Mouse (Mus musculus) spleen, postnatal 36 days (tissue): ENCODE results near the gene Atp8b5.
A peak's percentile ranks its signal among the peaks of the same experiment; 100 is the strongest.

Source experiments
- DNase-seq, 2 experiments: peaks; one replicate each; pipeline ENCODE4 v3.0.0; 2022; ENCODE audit warnings: low spot score in 2 of 2, mixed read lengths in 1 of 2

Gene Atp8b5

DNA sequence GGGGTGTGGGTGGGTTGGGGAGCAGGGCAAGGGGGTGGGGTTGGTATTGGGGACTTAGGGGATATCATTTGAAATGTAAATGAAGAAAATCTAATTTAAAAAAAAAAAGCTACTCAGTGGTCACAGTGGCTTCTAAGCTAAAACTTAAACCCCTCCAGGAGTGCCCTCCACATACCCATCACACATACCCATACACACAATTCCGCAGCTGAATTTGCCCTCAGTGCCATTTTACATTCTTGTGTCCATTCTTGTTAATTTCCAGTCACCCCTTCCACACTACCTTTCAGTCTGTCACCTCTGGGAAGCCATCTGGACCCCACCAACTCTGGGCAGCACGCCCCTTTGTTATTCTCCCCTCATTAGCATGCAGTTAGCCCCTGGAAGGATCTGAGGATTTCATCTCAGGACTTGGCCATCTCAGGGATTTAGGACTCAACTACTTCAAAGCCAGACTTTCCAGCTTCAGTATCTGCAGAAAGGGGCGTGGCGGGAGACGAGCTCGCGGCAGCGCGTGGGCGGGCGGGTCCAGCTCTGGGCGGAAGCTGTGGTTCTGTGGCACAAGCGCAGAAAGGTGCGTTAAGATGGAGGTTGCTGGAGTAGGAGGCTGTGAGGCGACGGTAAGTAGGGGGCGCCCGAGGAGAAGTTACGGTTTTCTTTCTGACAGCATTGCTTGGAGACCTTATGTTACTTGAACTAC lies at the start of gene Atp8b5:
TSS of gene Atp8b5 (plus strand) at position 537 of the 700 bp plus-strand sequence.
- DNase-seq, result peak; percentile 50 to 57

DNA sequence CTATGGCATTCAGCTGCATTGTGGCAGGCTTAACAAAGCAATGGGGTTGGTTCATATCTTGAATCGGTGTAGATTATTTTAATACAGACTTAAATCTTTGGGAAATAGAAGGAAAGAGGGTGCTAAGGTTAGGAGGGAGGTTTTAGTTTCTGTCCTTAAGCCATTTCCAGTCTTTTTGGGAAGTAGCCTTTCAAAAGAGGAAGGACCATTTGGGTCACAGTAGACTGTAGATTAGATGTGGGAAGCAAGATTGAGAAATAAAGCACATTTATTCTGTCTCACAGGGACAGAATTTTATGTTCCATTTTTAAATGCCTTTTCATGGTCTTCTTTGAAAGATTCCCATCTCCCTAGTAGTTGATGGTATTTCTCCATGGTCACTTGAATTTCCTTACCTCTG lies 49.0 kb upstream of the Atp8b5 start:
- DNase-seq, result no peak

DNA sequence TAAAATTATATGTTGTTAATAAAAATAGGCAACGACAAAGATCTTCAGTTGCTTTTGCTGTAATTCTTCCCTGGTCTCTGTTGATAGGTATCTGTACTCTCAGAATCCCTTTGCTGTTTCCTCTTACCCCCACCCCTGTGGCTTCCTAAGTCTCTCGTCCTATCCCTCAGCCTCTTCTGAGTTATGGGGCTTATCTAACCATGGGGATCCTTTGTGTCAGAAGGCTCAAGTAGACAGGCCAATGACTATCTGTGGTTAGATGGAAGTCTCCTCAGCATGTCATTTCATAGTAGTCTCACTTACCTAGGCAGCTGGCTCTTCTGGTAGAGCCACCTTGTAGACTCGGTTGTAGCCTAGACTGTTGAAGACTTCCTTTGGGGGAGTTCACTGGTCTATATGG lies 35.1 kb upstream of the Atp8b5 start:
- DNase-seq, result no peak

DNA sequence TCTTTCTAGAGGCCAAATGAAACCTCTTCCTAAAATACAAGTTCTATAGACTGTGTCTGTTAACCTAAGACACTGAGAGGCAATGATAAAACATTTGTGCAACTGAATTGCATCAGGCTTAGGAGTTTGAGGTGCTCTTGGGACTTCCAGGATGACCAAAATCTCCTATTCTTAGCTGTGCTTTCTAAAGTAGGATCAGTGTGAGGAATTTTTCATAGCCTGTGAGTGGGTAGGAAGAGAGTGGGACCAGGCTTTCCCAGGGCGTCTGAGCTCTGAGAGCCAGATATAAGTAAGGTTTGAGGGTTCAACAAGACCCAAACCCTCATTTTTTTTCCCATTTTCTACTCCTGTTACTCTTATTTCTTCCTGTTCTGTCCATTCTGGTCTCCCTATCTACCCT lies 34.0 kb upstream of the Atp8b5 start:
- no peak for DNase-seq

DNA sequence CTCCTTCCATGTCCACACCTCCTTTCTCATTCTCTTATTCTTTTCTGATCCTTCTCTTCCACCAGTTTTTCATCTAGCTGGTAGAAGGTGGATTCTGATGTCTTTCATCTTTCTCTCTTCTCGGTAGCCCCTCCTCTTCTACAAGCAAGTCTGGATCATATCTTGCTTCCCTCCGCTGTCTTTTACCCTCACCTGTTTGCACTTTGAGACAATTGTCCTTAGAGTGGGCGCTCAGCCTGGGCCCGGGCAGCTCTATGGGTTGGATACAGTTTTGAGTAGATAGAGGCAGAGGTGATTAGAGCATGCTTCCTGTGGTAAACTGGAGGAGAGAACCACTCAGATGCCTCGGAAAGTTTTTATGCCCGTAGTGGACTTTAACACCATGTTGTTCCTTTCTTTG lies 33.5 kb upstream of the Atp8b5 start:
- no peak for DNase-seq

DNA sequence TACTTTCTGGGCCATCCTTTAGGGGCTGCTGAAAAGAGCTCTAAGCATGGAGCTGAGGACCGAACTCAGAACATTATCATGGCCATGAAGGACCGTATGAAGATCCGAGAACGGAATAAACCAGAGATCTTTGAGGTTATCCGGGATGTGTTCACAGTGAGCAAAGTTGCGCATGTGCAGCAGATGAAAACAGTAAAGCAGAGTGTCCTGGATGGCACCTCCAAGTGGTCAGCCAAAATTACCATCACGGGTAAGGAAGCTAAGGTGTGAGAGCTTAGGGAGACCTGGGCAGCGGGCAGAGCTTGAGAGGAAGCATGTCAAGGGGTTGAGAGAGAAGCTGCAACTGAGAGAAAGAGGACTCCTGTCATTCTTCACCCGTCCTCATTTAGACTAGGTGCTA lies 30.1 kb upstream of the Atp8b5 start:
- DNase-seq, result no peak

DNA sequence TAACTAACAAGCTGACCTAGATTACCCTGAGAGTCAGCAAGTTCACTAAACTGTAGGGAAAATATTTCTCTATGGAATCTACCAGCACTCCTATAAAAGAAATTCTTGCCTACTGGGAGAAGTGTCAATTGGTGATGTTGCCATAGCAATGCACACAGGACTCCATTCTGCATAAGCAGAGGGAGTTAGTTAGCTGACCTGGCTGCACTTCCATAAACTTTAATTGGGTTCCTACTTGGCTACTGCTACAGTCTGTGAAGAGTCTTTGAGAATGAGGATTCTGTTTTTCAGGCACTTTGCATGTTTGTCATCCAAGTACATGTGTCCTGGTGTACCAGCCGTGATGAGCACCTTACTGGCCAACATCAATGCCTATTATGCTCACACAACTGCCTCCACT lies 26.2 kb upstream of the Atp8b5 start:
- DNase-seq, result no peak

DNA sequence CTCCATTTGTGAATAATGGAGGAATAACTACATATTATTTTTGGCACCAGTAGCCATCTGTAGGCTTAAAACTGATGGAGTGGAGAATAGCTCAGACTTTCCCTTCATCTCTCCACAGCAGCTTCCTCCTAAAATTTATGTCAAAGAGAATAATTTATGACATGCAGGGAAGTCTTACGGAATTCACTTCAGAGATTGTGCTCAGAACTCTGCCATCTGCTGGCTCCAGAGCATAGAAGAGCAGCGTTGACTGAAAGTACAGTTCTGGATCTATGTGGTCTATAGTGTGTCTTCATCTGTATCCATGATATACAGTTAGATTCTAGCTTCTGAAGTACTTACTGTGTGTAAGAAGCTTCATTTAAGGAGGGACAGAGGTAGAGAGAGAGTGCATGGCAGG lies 22.9 kb upstream of the Atp8b5 start:
- no peak for DNase-seq

DNA sequence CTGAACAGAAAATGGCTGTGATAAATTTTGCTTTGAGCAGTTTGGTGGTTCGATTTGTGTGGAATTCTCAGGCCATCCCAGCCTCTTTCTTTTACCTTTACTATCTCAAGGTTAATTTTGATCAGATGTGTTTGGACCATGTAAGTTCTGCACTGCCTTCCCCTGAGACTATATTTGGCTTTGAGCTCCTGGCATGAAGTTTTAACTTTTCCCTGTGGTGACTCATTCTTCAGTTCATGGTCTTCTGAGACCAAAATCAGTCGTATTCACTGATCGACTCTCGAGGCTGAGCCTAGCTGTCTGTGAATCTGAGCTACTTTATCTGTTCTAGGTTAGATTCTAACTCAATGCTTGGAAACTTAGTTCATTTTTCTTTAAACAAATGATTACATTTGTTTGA lies 21.2 kb upstream of the Atp8b5 start:
- no peak for DNase-seq

DNA sequence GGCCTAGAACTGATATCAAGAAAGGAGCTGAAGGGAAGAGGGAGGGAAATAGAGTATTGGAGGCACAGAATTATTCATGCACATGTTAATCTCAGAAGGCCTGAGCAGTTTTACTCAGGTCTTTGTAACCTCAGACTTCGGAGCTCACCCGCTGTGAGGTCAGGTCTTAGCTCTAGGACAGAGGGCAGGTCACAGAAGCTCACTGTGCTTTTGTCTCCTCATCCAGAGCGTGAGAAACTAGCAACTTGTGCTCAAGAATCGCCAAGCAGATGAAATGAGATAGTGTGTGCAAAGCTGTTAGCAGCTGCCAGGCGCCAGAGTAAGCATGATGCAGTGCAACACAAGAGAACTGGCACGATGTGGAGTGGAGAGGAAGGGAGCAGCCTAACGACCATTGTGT lies 18.9 kb upstream of the Atp8b5 start:
- DNase-seq, result no peak

DNA sequence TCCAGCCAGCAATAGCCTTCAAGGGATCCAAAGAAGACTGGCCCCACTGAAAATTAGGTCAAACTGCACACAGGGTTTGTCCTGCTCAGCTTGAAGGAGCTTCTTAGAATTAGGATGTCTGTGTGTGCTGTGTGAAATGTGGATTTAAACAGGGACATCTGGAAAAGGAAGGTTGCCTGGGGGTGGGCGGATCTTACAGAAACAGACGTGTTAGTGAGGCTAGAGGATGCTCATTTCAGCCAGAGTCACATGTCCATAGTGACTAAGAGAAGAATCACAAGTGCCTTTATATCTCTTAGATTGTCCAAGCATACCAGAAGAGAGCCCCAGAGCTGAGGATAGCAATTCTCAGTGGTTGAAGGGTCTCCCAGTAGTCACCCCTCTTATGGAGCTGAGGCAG lies 18.1 kb upstream of the Atp8b5 start:
- DNase-seq, result no peak

DNA sequence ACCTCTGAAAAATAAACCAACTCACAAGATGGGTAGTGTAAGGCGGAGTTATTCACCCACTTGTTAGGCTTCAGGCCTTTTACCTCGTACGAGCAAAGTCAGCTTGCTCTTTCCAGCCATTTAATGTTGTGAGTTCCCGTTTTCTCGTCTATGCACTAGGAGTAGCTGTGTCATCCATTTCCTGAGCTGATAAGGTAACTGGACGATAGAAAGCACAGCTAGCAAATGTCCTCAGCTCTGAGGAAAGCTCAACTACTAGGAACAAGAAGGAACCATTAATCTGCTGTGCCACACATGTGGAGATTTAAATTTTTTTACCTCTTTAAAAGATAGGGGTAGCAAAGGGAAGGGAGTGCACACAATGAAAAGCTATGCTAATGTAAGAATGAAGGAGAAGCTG lies 15.7 kb upstream of the Atp8b5 start:
- no peak for DNase-seq

DNA sequence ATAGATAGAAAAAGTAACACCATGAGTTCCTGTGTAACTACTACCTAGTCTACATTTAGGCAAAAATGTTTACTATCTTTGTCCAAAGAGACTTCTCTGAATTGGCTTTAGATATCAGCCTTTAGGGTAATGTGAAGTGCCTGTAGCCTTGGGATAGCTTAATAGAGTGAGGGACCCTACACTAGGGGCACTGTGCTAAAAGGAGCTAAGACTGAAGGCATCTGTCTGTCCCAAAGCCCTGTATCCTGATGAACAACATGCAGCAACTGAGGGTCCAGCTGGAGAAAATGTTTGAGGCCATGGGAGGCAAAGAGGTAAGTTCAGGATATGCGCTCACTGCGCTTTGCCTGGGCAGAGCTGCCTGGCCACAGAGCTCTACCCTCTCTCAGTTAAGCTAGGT lies 9.9 kb upstream of the Atp8b5 start:
- no peak for DNase-seq

DNA sequence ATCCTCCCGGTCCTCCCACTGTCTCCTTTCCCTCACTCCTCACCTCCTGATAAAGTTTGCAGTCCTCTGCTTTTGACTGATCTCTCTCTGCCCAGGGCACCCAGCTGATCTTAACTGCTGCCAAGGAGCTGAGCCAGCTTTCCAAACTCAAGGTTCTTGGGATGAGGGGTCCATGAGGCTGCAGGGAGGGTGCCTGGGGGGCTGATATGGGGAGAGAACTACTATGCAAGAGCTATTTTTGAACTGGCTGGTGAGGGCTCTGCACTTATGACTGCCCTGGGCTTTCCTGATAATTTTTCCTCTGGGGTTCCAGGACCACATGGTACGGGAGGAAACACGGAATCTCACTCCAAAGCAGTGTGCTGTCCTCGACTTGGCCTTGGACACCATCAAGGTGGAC lies 8.4 kb upstream of the Atp8b5 start:
- DNase-seq, result no peak

DNA sequence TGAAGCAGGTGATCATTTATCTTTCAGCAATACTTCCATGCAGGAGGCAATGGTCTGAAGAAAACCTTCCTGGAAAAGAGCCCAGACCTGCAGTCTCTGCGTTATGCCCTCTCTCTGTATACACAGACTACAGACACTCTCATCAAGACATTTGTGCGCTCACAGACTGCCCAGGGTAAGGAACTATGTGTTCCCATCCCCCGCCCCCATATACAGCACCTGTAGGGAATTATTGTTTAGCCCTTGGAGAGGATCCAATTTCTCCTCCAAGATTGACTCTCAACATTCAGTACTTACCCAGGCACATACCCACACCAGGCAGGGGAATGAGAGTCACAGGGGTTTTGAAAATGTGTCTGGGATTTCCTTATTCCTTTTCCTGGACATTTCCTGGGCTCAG lies 7.5 kb upstream of the Atp8b5 start:
- DNase-seq, result no peak

DNA sequence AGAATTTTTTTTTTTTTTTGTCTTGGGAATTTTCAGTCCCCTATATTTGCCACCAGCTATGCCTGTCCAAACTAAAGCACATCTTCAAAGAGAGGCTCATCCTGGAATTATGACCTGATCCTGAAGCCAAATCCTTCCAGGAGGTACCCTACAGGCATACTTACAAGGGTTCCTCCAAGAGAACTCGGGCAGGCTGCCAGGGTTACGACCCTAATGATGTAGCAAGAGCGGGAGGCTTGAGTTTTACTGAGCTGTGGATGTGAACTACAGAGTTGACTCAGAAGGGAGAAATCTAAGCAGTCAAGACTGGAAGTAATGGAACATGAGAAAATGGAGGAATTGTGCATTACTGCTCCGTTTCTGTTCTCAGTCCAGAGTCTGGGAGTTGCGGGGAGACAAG lies 6.9 kb upstream of the Atp8b5 start:
- DNase-seq, result no peak

DNA sequence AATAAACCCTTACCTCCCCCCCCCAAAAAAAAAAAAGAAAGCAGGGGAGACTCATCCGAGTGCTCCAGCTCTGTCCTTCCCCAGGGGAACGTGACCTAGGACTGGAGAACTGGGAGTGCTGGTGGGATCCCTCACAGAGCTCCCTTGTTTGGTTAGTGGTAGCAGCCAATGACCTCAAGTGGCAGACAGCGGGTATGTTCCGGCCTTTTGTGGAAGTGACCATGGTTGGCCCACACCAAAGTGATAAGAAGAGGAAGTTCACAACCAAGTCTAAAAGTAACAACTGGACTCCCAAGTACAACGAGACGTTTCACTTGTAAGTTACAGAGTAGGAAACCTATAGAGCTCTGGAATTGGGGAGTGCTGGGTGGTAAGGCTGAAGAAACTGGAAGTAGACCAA lies 4.1 kb upstream of the Atp8b5 start:
- DNase-seq, result peak in 1 of 2 experiments; percentile 3

DNA sequence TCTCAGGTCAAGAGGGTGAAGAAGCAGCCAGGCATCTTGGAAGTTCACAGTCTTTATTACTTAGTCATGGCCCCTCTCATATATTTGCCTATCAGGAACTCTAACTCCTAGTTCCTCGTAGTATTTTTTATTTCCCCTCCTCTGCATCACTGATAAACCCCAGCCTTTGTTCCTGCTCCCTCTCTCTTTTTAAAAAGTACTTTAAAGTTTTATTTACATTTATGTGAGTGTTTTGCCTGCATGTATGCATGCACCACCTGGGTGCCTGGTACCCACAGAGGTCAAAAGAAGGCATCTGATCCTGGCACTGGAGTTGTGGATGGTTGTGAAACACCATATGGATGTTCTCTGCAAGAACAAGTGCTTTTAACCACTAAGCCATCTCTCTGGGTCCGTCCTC lies 813 bp upstream of the Atp8b5 start:
- DNase-seq, result no peak

DNA sequence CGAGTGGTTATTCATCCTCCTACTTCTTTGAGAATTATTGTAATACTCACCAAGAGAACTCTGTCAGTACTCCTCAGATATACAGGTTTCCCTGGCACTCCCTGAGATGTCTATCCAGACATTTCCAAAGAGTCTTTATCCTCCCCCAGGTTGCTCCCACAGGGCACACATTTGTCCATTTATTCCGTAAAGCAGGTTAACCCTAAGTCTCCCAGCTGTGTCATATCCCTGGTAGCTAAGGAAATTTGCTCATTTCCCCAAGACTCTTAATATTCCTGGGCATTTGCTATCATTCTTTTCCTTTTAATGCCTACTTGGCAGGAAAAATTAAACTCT lies 332 bp downstream of the Atp8b5 start:
- DNase-seq, result no peak

DNA sequence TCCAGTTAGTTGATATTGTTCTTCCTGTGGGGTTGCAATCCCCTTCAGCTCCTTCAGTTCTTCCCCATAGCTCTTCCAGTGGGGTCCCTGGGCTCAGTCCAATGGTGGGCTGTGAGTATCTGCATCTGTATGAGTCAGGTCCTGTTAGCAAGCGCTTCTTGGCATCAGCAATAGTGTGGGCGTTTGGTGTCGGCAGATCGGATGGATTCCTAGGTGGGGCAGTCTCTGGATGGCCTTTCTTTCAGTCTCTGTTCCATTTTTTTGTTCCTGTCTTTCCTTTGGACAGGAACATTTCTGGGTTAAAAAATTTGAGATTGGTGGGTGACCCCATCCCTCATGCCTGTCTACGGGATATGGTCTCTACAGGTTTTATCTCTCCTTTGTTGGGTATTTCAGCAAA lies 18.5 kb downstream of the Atp8b5 start:
- DNase-seq, result no peak

DNA sequence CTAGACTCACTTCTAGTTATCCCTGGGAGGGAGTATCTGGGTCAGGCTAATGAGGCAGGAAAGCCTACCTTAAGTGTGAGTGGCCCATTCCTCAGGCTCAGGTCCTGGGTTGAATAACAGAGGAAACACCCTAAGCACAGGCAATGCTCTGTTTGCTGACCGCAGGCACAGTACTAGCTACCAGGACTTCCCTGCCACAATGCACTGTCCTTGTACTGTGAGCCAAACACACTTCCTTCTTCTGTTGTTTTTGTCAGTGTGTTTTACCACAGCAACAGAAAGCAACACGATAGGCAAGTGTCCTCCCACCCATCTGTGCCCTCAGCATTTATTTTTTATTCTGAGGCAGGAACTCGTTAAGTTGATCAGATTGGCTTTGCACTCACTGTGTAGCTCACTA lies 20.3 kb downstream of the Atp8b5 start:
- DNase-seq, result no peak

DNA sequence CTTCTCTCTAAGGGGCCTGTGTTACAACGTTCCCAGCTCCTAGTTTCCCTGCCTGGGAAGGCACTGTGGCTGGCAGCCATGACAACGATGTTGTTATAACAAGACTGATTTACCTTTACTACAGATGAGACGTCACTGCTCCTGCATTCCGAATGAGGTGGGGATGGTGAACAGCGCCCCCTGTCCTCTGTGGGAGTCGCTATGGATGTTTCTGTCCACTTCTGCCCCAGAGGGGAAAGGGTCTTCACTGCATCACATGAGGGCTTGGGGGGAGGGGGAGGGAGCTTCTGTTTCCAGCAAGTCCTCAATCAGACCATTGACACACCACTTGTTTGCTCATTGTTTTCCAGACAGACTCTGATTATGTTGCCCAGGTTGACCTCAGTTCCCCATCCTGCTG lies 27.0 kb downstream of the Atp8b5 start:
- DNase-seq, result no peak

DNA sequence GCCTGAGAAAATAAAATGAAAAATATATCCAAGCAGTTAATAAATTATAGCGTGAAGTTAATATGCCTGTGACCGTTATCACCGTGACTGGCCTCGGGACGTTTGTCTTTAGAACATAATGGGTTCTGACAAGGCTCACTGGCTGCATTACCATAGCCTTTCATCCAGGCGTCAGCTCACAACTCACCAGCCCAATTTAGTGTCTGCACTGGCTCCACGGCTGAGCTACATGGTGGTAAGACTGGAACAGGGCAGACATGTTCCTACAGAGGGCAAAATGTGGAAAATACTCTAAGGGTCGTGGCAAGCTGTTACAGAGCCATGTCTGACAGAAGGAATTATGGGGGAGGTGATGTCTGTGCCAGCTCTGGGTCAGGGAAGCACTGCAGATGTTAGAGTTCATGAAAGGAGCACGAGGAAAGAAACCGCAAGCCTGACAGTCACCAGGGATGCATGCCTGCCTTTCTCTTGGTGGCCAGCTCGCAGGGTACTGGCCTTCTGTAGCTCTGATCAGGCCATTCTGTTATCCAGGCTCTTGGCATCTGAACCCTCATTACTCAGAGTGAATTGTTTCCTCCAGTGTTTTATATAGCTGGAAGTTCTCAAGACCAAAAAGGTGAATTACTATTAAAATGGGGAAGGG lies 42.9 kb downstream of the Atp8b5 start:
- DNase-seq, result no peak

DNA sequence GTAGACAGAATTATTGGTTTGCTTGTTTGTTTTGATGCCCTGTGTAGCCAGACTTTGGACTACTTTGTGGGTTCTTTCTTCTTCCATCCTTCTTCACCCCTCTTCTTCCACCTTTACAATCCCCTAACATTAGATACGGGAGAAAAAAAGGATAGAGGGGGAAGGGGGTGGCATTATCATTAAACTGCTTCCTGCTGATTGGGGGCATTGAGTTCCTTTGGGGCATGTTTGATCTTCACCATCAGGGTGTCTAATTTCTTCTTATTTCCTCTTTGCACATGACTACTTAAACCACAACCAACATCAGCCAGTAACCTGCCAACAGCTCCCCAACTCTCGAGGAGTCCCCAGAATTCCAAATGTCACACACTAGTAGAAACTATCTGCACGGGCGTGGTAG lies 54.6 kb downstream of the Atp8b5 start:
- no peak for DNase-seq
